Mouse (Mus musculus) limb, embryonic 10.5 days (tissue): ENCODE measurements at regions not wholly inside any gene's neighbourhood (a gene's known extent, or its start where the extent isn't known, plus 50 kb on each side); places are given as distances from the start of the nearest gene placed in this dataset.

Experiments
- DNase-seq: peaks from one replicate; pipeline ENCODE4 v3.0.0-alpha.2; 2017; ENCODE audit warnings: low spot score
- H3K27ac ChIP-seq: fragments of 300-500 bp; sonication (generic); 2 replicates; pipeline ENCODE4 v1.5.1; 2016; ENCODE audit warnings: mild to moderate bottlenecking
- H3K27me3 ChIP-seq: fragments of 300-500 bp; sonication (generic); 2 replicates; pipeline ENCODE4 v1.6.1; 2016; ENCODE audit warnings: low read depth, mild to moderate bottlenecking; ENCODE audit not compliant: poor library complexity, severe bottlenecking
- H3K36me3 ChIP-seq: fragments of 300-500 bp; sonication (generic); 2 replicates; pipeline ENCODE4 v1.6.1; 2016; ENCODE audit warnings: mild to moderate bottlenecking, moderate library complexity
- H3K4me1 ChIP-seq: fragments of 300-500 bp; sonication (generic); 2 replicates; pipeline ENCODE4 v1.6.1; 2016
- H3K4me3 ChIP-seq: fragments of 300-500 bp; sonication (generic); 2 replicates; pipeline ENCODE4 v1.5.1; 2016; ENCODE audit warnings: mild to moderate bottlenecking, moderate library complexity
- H3K9me3 ChIP-seq: fragments of 300-500 bp; sonication (generic); replicated peaks from 2 replicates; pipeline ENCODE4 v1.6.1; 2016; ENCODE audit warnings: mild to moderate bottlenecking
- WGBS: fragments of 180-500 bp; shearing (Covaris S2); methylation state at CpG from one replicate; pipeline ENCODE4 v1.1.7; 2016; 5-methylcytosine and 5-hydroxymethylcytosine counted together

GRCm38 (mm10) chr8:36339449-36339848 lies 573.9 kb downstream of the Gm19410 start:
- Histone ChIP-seq H3K4me3 (no peak overlapping the region), H3K27ac (no peak overlapping the region)
- WGBS, result 90% methylated on average over 6 of the region's 6 CpGs

DNA sequence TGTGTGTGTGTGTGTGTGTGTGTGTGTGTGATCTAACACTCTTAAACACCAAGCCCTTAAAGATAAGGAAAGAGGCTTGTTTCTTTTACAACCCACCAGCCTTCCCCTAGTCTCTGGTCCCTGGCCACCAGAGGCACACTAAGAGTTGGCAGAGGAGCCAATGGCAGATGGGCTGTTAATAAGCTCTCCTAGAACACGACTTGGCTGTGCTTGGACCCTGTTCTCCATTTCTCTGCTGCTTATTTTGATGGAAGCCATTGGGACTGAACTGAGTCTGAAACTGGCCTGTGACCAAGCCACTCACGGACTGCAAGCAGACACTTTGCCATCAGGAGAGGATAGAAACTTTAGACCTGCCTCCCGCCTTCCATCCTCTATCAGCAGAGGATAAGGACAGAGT lies 574.9 kb downstream of the Gm19410 start:
- Histone ChIP-seq H3K4me1 (peaks cover 6% of the 10 kb centered on the region; the same call in 1 of the 2 replicates), H3K27ac (no peak overlapping the region), H3K27me3 (no peaks in the 10 kb centered on the region), H3K4me3 (no peak overlapping the region), H3K9me3 (no peaks in the 10 kb centered on the region), H3K36me3 (no peaks in the 10 kb centered on the region)
- 76% methylated on average over 3 of the region's 3 CpGs for WGBS
- no peak for DNase-seq

More at GRCm38 (mm10) chr8:36339449-36339848, 573.9 kb downstream of the Gm19410 start:
- H3K4me1 ChIP-seq, result peaks cover 6% of the 10 kb centered on the region; the same call in 1 of the 2 replicates
- no peaks in the 10 kb centered on the region for H3K27me3 ChIP-seq
- no peaks in the 10 kb centered on the region for H3K9me3 ChIP-seq
- no peaks in the 10 kb centered on the region for H3K36me3 ChIP-seq
- no peak for DNase-seq

DNA sequence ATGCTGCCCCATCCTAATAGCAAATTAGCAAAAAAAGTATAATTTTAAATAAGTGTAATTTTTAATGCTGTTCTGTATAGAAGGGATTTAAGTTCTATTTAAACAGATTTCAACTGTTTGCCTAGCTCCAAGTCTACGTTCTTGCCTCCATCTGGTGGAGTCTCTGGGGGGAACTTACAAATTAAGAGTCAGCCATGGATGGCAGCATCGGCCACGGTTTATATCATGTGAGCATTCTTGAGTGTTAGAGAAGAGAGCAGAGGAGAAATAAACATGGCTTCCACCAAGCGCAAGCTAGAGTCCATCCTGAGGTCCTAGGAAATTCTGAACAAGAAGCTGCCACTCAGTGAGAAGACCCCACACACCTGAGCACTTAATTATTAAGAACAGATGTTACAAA lies 576.4 kb downstream of the Gm19410 start:
- H3K4me3 ChIP-seq, result no peak overlapping the region
- no peak for DNase-seq
- no peaks in the 10 kb centered on the region for H3K36me3 ChIP-seq
- 87% methylated on average over 4 of the region's 4 CpGs for WGBS
- H3K27me3 ChIP-seq, result no peaks in the 10 kb centered on the region
- peaks cover 6% of the 10 kb centered on the region; the same call in 1 of the 2 replicates for H3K4me1 ChIP-seq
- H3K9me3 ChIP-seq, result no peaks in the 10 kb centered on the region
- no peak overlapping the region for H3K27ac ChIP-seq

DNA sequence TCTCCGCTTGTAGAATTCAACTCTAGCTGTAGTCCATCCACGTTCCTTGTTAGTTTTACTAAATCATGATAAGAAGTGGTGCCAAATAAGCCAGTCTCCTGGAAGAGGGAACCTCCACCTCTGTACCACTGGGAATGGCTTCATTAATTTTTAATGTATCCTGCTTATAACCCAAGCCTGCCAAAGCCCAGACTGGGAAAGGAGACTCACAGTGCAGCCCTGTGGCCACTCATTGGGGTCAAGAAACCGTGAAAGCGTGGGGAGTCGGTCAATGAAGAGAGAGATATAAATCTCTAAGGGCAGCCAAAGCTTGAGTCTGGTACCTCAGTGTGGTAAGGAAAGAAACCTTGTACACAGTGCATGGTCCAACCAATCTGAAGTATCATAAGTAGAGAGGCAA lies 577.1 kb downstream of the Gm19410 start:
- no peaks in the 10 kb centered on the region for H3K9me3 ChIP-seq
- no peaks in the 10 kb centered on the region for H3K27me3 ChIP-seq

GRCm38 (mm10) chr8:36346682-36347324 lies 581.2 kb downstream of the Gm19410 start:
- Histone ChIP-seq H3K27ac (no peak overlapping the region), H3K9me3 (no peaks in the 10 kb centered on the region)
- 53% methylated on average over 7 of the region's 7 CpGs for WGBS

More for the DNA sequence above, 577.1 kb downstream of the Gm19410 start:
- 91% methylated on average over 5 of the region's 5 CpGs for WGBS
- Histone ChIP-seq H3K4me3 (no peak overlapping the region), H3K36me3 (no peaks in the 10 kb centered on the region), H3K27ac (no peak overlapping the region), H3K4me1 (peaks cover 6% of the 10 kb centered on the region; the same call in 1 of the 2 replicates)
- no peak for DNase-seq

GRCm38 (mm10) chr8:36348067-36348466 lies 582.5 kb downstream of the Gm19410 start:
- no peaks in the 10 kb centered on the region for H3K9me3 ChIP-seq
- no peaks in the 10 kb centered on the region for H3K27me3 ChIP-seq
- WGBS, result 92% methylated on average over 1 of the region's 1 CpGs
- no peak overlapping the region for H3K27ac ChIP-seq
- DNase-seq, result no peak
- H3K4me1 ChIP-seq, result no peaks in the 10 kb centered on the region
- H3K4me3 ChIP-seq, result no peak overlapping the region
- no peaks in the 10 kb centered on the region for H3K36me3 ChIP-seq

More at GRCm38 (mm10) chr8:36346682-36347324, 581.2 kb downstream of the Gm19410 start:
- DNase-seq, result peak; percentile 80
- peaks cover 6% of the 10 kb centered on the region; the same call in 1 of the 2 replicates for H3K4me1 ChIP-seq
- no peak overlapping the region for H3K4me3 ChIP-seq
- no peaks in the 10 kb centered on the region for H3K36me3 ChIP-seq
- H3K27me3 ChIP-seq, result no peaks in the 10 kb centered on the region

DNA sequence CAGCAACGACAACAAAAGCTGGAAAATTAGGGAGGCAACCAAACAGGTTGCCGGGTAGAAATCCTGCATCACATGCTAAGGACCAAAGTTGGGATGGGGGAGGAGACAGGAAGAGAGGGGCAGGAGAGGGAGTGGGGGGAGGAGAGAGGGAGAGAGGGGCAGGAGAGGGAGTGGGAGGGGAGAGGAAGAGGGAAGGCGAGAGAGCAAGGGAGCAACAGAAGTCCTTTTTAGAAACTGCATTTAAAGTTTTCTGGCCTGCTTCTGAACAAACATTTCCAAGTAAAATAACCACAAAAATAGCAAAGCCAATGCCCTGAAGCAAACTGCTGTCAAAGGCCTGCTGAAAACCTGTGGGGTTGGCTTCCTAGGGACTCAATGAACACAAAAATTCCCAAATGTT lies 589.3 kb downstream of the Gm19410 start:
- peaks cover 9% of the 10 kb centered on the region for H3K4me1 ChIP-seq
- no peaks in the 10 kb centered on the region for H3K9me3 ChIP-seq
- H3K27me3 ChIP-seq, result no peaks in the 10 kb centered on the region
- H3K27ac ChIP-seq, result peak overlapping the region; percentile 53; the same call in 1 of the 2 replicates
- 21% methylated on average over 3 of the region's 3 CpGs for WGBS
- no peak overlapping the region for H3K4me3 ChIP-seq
- no peak for DNase-seq
- no peaks in the 10 kb centered on the region for H3K36me3 ChIP-seq

- peaks cover 9% of the 10 kb centered on the region for H3K4me1 ChIP-seq
- H3K36me3 ChIP-seq, result no peaks in the 10 kb centered on the region
- no peaks in the 10 kb centered on the region for H3K27me3 ChIP-seq
- H3K9me3 ChIP-seq, result no peaks in the 10 kb centered on the region
- no peak overlapping the region for H3K27ac ChIP-seq
- no peak overlapping the region for H3K4me3 ChIP-seq
- DNase-seq, result no peak
- 86% methylated on average over 2 of the region's 2 CpGs for WGBS
Observed at GRCm38 (mm10) chr8:36358998-36359397, 593.4 kb downstream of the Gm19410 start.

- H3K4me1 ChIP-seq, result no peaks in the 10 kb centered on the region
- 16% methylated on average over 2 of the region's 2 CpGs for WGBS
- H3K9me3 ChIP-seq, result no peaks in the 10 kb centered on the region
- H3K27ac ChIP-seq, result no peak overlapping the region
- DNase-seq, result peak; percentile 66
- no peak overlapping the region for H3K4me3 ChIP-seq
- H3K36me3 ChIP-seq, result no peaks in the 10 kb centered on the region
- H3K27me3 ChIP-seq, result no peaks in the 10 kb centered on the region
Observed at GRCm38 (mm10) chr8:36361255-36361654, 595.7 kb downstream of the Gm19410 start.

- Histone ChIP-seq H3K9me3 (no peaks in the 10 kb centered on the region), H3K27ac (no peak overlapping the region), H3K4me3 (no peak overlapping the region), H3K36me3 (no peaks in the 10 kb centered on the region), H3K4me1 (no peaks in the 10 kb centered on the region), H3K27me3 (no peaks in the 10 kb centered on the region)
- 53% methylated on average over 8 of the region's 8 CpGs for WGBS
- no peak for DNase-seq
Observed at GRCm38 (mm10) chr8:36361818-36362217, 596.2 kb downstream of the Gm19410 start.

DNA sequence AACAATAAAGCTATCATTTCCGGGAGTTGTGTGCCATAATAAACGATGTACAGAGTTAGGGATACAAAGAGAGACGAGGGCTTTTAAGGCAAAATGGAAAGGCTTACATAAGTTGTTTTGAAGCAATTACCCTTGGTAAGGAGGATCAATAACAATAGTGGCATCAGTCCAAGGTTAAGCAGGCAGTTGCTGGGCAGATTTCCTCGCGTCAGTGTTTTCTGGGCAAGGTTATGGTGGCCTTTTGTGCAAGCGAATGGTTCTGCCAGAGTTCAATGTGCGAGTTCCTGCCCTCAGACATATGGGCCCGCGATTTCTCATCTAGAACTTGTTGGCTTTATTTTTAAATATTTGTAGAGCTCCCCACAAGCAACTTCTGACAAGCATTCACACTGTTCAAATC lies 597.7 kb downstream of the Gm19410 start:
- H3K27me3 ChIP-seq, result no peaks in the 10 kb centered on the region
- no peak for DNase-seq
- H3K27ac ChIP-seq, result no peak overlapping the region
- H3K4me1 ChIP-seq, result no peaks in the 10 kb centered on the region
- no peaks in the 10 kb centered on the region for H3K36me3 ChIP-seq
- 87% methylated on average over 9 of the region's 9 CpGs for WGBS
- no peaks in the 10 kb centered on the region for H3K9me3 ChIP-seq
- H3K4me3 ChIP-seq, result no peak overlapping the region

- no peaks in the 10 kb centered on the region for H3K36me3 ChIP-seq
- no peaks in the 10 kb centered on the region for H3K4me1 ChIP-seq
- no peaks in the 10 kb centered on the region for H3K9me3 ChIP-seq
- DNase-seq, result no peak
- H3K27me3 ChIP-seq, result no peaks in the 10 kb centered on the region
- WGBS, result 86% methylated on average over 6 of the region's 6 CpGs
- H3K27ac ChIP-seq, result no peak overlapping the region
- no peak overlapping the region for H3K4me3 ChIP-seq
Observed at GRCm38 (mm10) chr8:36364567-36365231, 599.1 kb downstream of the Gm19410 start.

DNA sequence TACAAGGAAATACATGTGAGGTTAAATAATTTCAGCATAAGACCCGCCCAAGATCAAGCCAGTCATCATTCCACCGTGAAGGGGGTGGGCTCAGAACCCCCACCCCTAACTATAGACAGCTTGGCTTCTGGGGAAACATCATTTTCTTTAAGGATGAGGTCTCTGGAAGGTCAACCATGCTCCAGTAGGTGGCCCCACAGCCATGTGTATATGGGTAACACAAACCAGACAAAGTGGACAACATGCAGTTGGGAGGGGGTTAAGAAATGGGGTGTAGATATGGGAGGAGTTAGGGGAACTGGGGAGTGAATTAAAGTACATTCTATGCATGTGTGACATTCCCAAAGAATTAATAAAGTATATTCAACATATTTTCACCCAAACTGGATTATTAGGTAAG lies 600.4 kb downstream of the Gm19410 start:
- 74% methylated on average over 2 of the region's 2 CpGs for WGBS
- no peaks in the 10 kb centered on the region for H3K4me1 ChIP-seq
- H3K36me3 ChIP-seq, result no peaks in the 10 kb centered on the region
- H3K9me3 ChIP-seq, result no peaks in the 10 kb centered on the region
- no peaks in the 10 kb centered on the region for H3K27me3 ChIP-seq
- no peak for DNase-seq
- no peak overlapping the region for H3K4me3 ChIP-seq
- no peak overlapping the region for H3K27ac ChIP-seq
